Comparison of ENCODE assay signal across 8 mouse cellular contexts in the genomic region with DNA sequence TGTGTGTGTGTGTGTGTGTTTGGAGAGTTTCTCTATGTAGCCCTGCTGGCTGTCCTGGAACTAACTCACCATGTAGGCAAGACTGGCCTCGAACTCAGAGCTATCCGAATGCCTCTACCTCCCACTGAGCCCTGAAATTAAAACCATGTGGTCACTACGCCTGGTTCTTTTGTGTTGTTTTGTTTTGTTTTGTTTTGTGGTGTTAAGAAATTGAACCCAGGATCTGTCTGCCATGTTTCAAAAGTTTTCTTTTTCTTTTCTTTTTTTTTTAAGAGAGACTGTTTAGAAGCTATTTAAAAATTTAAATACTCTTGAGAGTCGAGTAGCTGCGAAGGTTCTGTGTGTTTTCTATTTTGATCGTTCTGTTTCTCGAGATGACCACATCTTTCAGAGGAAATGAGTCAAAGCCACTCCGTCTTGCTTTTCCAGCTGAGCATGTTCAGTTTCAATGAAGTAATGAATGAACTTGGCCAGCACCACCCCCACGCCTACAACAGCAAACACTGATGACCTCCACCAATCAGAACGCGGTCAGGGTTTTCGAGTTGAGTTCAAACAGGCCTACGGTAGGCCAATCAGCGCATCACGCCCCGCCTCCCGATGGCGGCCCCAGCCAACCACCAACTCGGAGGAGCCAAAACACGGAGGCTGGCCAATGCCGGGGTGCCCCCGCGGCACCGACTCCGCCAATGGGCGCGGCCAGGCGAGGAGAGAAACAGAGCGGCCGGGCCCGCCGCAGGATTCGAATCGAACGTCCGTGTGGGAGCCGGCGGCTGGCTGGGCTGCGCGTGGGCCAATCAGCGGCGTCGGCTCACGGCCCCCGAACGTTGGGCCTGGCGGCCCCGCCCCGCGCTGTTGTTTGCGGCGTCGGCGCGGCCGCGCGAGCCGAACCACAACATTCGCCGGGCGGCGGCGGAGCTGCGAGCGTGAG. TPM values are rescaled to one million over a fixed set of nuclear protein-coding genes. Genes with fewer than 3 reads are reported as not detected.
A peak's percentile ranks its signal among the peaks of the same experiment; 100 is the strongest.
DNase-seq lines count a peak whose midpoint lies in the region; ATAC-seq and TF ChIP-seq lines count a peak whose summit lies in the region.

A gene (plus strand): TSS at position 739 of the 931 bp plus-strand sequence.

- peak; percentile 90 for ATAC-seq in erythroid progenitor cell, adult 5-6 weeks (replicated peaks; ENCODE audit: low FRiP score, poor library complexity, severe bottlenecking)
- ATAC-seq in heart, embryonic 12.5 days (ENCODE audit: insufficient number of reproducible peaks, low FRiP score): peak; percentile 97
- peak; percentile 94 for ATAC-seq in kidney, postnatal 0 days (replicated peaks; ENCODE audit: low FRiP score, low read depth)
- peak; percentile 94 for ATAC-seq in liver, embryonic 11.5 days (replicated peaks; ENCODE audit: low FRiP score)
- peak; percentile 94 for ATAC-seq in stomach, embryonic 14.5 days (ENCODE audit: insufficient number of reproducible peaks, insufficient read depth, low FRiP score, low read depth)

- H3K9ac ChIP-seq in heart, embryonic 12.5 days: peak within 1 kb of the TSS; percentile 93
- peak within 1 kb of the TSS; percentile 93 for H3K9ac ChIP-seq in kidney, postnatal 0 days (ENCODE audit: low read depth, low read length)
- H3K9ac ChIP-seq in liver, embryonic 11.5 days (ENCODE audit: low read depth, low read length): peak within 1 kb of the TSS; percentile 92
- H3K9ac ChIP-seq in stomach, embryonic 14.5 days (replicated peaks; ENCODE audit: low read depth, low read length): peak within 1 kb of the TSS; percentile 80

- peaks cover 57% of the 10 kb centered on the region for H3K4me1 ChIP-seq in heart, embryonic 12.5 days (replicated peaks)
- peaks cover 28% of the 10 kb centered on the region for H3K4me1 ChIP-seq in kidney, postnatal 0 days (replicated peaks; ENCODE audit: insufficient read depth, low read length)
- H3K4me1 ChIP-seq in liver, embryonic 11.5 days (replicated peaks; ENCODE audit: control insufficient read depth, insufficient read depth, low read length): peaks cover 51% of the 10 kb centered on the region
- H3K4me1 ChIP-seq in stomach, embryonic 14.5 days (ENCODE audit: control insufficient read depth, insufficient read depth, low read length): peaks cover 22% of the 10 kb centered on the region

- 2% methylated on average over 60 of the region's 66 CpGs for WGBS in heart, embryonic 12.5 days
- WGBS in kidney, postnatal 0 days: 3% methylated on average over 66 of the region's 66 CpGs
- 2% methylated on average over 64 of the region's 66 CpGs for WGBS in liver, embryonic 11.5 days
- 4% methylated on average over 57 of the region's 66 CpGs for WGBS in stomach, embryonic 14.5 days

- H3K27me3 ChIP-seq in heart, embryonic 12.5 days (replicated peaks): no peaks in the 10 kb centered on the region
- H3K27me3 ChIP-seq in kidney, postnatal 0 days (ENCODE audit: insufficient read depth, low read length): no peaks in the 10 kb centered on the region
- no peaks in the 10 kb centered on the region for H3K27me3 ChIP-seq in liver, embryonic 11.5 days (replicated peaks; ENCODE audit: control insufficient read depth, insufficient read depth, low read length)
- no peaks in the 10 kb centered on the region for H3K27me3 ChIP-seq in stomach, embryonic 14.5 days (ENCODE audit: control insufficient read depth, insufficient read depth, low read length)

- H3K36me3 ChIP-seq in heart, embryonic 12.5 days: peaks cover 24% of the 10 kb centered on the region
- peaks cover 7% of the 10 kb centered on the region for H3K36me3 ChIP-seq in kidney, postnatal 0 days (ENCODE audit: insufficient read depth, low read length)
- peaks cover 12% of the 10 kb centered on the region for H3K36me3 ChIP-seq in liver, embryonic 11.5 days (ENCODE audit: control insufficient read depth, insufficient read depth, low read length)
- peaks cover 12% of the 10 kb centered on the region for H3K36me3 ChIP-seq in stomach, embryonic 14.5 days (ENCODE audit: control insufficient read depth, insufficient read depth, low read length)

- peak within 1 kb of the TSS; percentile 90 for H3K4me2 ChIP-seq in heart, embryonic 12.5 days
- peak within 1 kb of the TSS; percentile 73 for H3K4me2 ChIP-seq in kidney, postnatal 0 days (ENCODE audit: low read length)
- H3K4me2 ChIP-seq in liver, embryonic 11.5 days: peak within 1 kb of the TSS; percentile 91
- peak within 1 kb of the TSS; percentile 85 for H3K4me2 ChIP-seq in stomach, embryonic 14.5 days (replicated peaks; ENCODE audit: low read depth, low read length)

- H3K27ac ChIP-seq in heart, embryonic 12.5 days (ENCODE audit: poor library complexity, severe bottlenecking): peak within 1 kb of the TSS; percentile 92
- peak within 1 kb of the TSS; percentile 95 for H3K27ac ChIP-seq in kidney, postnatal 0 days
- H3K27ac ChIP-seq in liver, embryonic 11.5 days (ENCODE audit: low read depth, low read length): peak within 1 kb of the TSS; percentile 94
- H3K27ac ChIP-seq in stomach, embryonic 14.5 days (ENCODE audit: low read length): peak within 1 kb of the TSS; percentile 93

- no peaks in the 10 kb centered on the region for H3K9me3 ChIP-seq in heart, embryonic 12.5 days (replicated peaks)
- H3K9me3 ChIP-seq in kidney, postnatal 0 days (replicated peaks; ENCODE audit: low read length): no peaks in the 10 kb centered on the region
- no peaks in the 10 kb centered on the region for H3K9me3 ChIP-seq in liver, embryonic 11.5 days (ENCODE audit: control insufficient read depth, low read length)
- H3K9me3 ChIP-seq in stomach, embryonic 14.5 days (ENCODE audit: control insufficient read depth, low read depth, low read length): no peaks in the 10 kb centered on the region

- TF ChIP-seq CTCF in kidney, postnatal 0 days (IDR thresholded peaks at IDR 0.05; ENCODE audit: low read depth): no peak

- H3K4me3 ChIP-seq in heart, embryonic 12.5 days: peak within 1 kb of the TSS; percentile 90
- H3K4me3 ChIP-seq in kidney, postnatal 0 days (replicated peaks; ENCODE audit: low read depth, low read length): peak within 1 kb of the TSS; percentile 63
- peak within 1 kb of the TSS; percentile 87 for H3K4me3 ChIP-seq in liver, embryonic 11.5 days (ENCODE audit: low read depth, low read length)
- H3K4me3 ChIP-seq in stomach, embryonic 14.5 days (ENCODE audit: low read depth, low read length): peak within 1 kb of the TSS; percentile 80

- DNase-seq in CD4-positive helper T cell, adult 2 months (ENCODE audit: low read depth, low spot score): peak; percentile 100
- peak; percentile 98 for DNase-seq in brain, embryonic 18.5 days (ENCODE audit: low read depth, low spot score)
- peak; percentile 99 for DNase-seq in kidney, postnatal 0 days (ENCODE audit: low spot score)
- peak; percentile 98 for DNase-seq in liver, embryonic 11.5 days (ENCODE audit: low spot score)
- DNase-seq in naive thymus-derived CD4-positive, alpha-beta T cell, adult 2 months (ENCODE audit: low read depth): peak; percentile 99

RNA-seq across cellular contexts. Expression of the gene that starts here (rescaled TPM):
- 153 and 187 TPM in 2 replicates for total RNA-seq in erythroid progenitor cell, adult 5-6 weeks (2015; ENCODE audit: low replicate concordance)
- 47.2 and 63.3 TPM in 2 replicates for total RNA-seq in erythroid progenitor cell, adult 5-6 weeks (2017; ENCODE audit: low replicate concordance)
- 33.7 and 34.2 TPM in 2 replicates for polyA plus RNA-seq in heart, embryonic 12.5 days (2016; fragmentation: Nextera tagmentation; extraction: Ambion mirVana)
- polyA plus RNA-seq in kidney, postnatal 0 days (2015; fragmentation: Nextera tagmentation; extraction: Ambion mirVana): 53.5 and 53.6 TPM in 2 replicates
- 78.6 and 80.2 TPM in 2 replicates for polyA plus RNA-seq in liver, embryonic 11.5 days (2014; fragmentation: Nextera tagmentation; extraction: Ambion mirVana)
- polyA plus RNA-seq in stomach, embryonic 14.5 days (2014; fragmentation: Nextera tagmentation; extraction: Ambion mirVana): 56.1 and 60.7 TPM in 2 replicates

Comparison
In these comparisons a context has a peak if more than half of its experiments do, and no peak if none do; other contexts are left out.
1. Peak in every context shown above with its lines: DNase-seq, ATAC-seq, H3K4me3 ChIP-seq and H3K27ac ChIP-seq.